Mouse (Mus musculus): ENCODE data around the gene Prune1.

- TF ChIP-seq CTCF (IDR thresholded peaks at IDR 0.05; ENCODE audit: borderline replicate concordance, extremely low read depth, insufficient read depth, insufficient read length) (no peak), POLR2A (IDR thresholded peaks at IDR 0.05; ENCODE audit: borderline replicate concordance, extremely low read depth, insufficient read depth, insufficient read length, poor library complexity, severe bottlenecking) (no peak)
Measured at GRCm38 (mm10) chr3:95203880-95204279, 78.0 kb downstream of the Prune1 start.

Measured in brain, embryonic 14.5 days (tissue).